Mouse (Mus musculus): ENCODE measurements around the gene Ap2a2.
A peak's percentile ranks its signal among the peaks of the same experiment; 100 is the strongest.
"Not testable (repeated sequence)": the region's sequence is repeated elsewhere in the genome, so short reads cannot be mapped to it uniquely, and the experiment has no call there.

Gene Ap2a2

DNA sequence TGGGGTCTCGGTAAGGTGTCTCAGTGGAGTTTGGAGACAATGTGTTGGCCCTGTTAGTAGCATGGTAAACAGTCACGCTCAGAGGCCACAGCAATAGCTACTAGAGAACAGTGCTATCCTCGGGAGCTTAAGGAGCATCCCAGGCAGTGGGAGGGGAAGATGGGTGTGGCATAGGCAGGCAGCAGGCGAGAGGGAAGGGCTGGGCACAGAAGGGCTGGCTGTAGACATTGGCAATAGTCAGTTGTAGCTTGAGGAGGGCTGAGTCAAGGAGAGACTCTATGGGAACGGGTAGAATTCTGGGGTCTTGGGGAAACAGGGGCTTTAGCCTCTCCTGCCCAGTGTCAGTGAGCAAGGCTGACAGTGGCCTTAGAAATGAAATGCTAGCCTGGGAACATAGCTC is 100.2 kb downstream of the Ap2a2 start:
- no peak for DNase-seq (ENCODE audit: low read depth)

DNA sequence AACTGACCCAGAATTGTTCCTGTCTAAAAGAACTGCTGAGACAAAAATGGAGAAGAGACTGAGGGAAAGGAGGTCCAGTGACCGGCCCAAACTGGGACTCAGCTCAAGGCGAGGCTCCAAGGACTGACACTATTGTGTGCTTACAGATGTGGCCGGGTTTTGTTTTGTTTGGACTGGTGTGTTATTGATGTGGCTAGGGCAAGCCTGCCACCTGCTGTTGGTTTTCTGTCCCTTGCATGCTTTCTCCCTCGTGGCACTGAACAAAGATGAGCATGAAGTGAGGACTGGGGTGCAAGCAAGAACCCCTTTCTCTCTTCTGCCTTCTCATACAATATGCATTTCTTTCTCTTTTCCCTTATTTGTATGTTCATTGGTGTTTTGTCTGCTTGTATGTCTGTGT is 104.2 kb downstream of the Ap2a2 start:
- DNase-seq (ENCODE audit: low read depth) = peak; percentile 77

DNA sequence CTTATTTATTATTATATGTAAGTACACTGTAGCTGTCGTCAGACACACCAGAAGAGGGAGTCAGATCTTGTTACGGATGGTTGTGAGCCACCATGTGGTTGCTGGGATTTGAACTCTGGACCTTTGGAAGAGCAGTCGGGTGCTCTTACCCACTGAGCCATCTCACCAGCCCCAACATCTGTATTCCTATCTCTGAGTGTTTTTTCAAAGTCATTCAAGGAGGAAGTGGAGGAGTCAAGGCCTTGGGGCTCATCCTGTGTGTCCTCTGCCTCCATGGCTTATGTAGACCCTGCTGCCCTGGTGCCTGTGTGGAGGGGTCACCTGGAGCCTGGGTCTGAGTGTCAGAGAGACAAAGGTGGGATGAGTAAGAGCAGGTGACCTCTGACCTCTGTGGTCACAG is 107.1 kb downstream of the Ap2a2 start:
- DNase-seq (ENCODE audit: low read depth) = not testable (repeated sequence)

DNA sequence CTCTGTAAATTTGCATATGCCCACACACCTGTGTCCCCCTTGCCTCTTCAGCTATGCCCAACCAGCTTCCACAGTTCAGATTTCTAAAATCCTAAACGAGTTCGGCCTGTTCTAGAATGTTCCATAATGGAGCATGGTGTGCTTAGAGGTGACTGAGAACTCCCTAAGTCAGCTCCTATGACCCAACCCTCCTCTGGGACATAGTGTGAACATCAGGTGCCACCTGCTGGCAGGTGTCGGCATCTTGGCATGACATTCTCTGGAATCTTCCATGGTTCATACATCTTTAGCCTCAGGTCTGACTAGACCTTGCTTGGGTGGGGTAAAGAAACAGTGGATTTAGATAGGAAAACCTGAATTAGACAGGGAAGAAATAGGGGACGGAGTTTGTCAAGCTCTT is 109.0 kb downstream of the Ap2a2 start:
- peak; percentile 68 for DNase-seq (ENCODE audit: low read depth)

DNA sequence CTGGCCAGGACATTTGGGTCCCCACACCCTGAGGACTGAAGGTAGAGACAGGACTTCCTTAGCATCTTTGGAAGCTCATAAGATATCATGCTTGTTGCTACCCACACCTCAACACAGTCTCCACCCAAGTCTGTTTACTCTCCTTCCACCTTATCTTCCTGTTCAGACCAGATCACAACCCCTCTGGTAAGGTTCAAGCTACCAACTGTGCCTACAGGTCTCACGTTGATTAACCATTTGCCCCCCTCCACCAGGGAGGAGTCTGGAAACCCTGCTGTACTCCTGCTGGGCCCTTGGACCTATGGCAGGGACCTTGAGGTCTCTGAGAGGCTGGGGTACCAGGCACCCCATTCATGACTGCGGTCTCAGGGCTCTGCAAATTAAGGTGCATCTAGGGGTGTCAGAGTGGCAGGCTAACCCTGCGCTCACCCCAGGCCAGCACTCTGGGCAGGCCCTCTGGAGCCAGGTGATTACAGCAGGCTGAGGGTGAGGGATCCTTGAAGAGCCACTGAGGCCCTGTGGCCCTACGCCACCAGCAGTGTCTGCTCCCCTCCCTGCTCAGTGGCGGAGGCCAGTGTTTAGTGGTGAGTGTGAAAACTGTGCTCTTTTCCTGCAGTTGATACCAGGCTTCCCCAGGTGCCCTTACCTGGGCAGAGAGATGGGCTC is 109.8 kb downstream of the Ap2a2 start:
- DNase-seq (ENCODE audit: low read depth) = no peak

DNA sequence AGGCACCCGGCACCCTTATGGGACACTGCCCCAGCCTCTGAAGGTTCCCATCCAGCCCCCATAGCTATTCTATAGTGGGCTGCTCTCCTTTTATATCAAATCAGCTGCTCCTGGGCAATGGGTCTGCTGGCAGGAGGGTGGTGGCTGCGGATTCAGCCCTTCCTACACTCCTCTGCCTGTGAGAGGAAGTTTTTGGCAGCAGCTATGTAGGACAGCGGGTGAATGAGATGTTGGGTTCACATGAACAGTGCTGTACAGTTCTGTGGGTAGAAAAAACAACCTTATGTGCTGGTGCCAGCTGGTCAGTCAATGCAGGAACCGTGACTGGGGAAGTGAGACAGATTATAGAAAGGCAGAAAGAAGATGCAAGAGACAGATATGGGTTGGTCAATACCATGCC is 116.9 kb downstream of the Ap2a2 start:
- no peak for DNase-seq (ENCODE audit: low read depth)

All from naive thymus-derived CD4-positive, alpha-beta T cell, adult 2 months (primary cell).